ENCODE assay signal across 11 mouse cellular contexts in genomic region chr3:18626375-18626774, GRCm38 (mm10).
DNase-seq lines count a peak whose midpoint lies in the region; ATAC-seq and TF ChIP-seq lines count a peak whose summit lies in the region.
"Had no signal": no experiment of that assay in that cellular context is flagged by ENCODE, and none has a peak within 500 bp of the region (broad histone marks: within the 10 kb centered on the region; RNA-seq: fewer than 3 reads in every experiment).

No protein-coding gene starts in this region.

- peak overlapping the region; percentile 49; the same call in 1 of the 2 replicates for H3K4me3 ChIP-seq in heart, postnatal 0 days (ENCODE audit: low read depth, low read length)
- H3K4me3 ChIP-seq in embryonic facial prominence, embryonic 10.5 days = 0 out of 2 replicates have a peak overlapping the region, but pooled peaks have one; percentile 52
- peak overlapping the region; percentile 31; the same call in 1 of the 2 replicates for H3K4me3 ChIP-seq in forebrain, embryonic 12.5 days (replicated peaks)
- no peak overlapping the region for H3K4me3 ChIP-seq in limb, embryonic 13.5 days

- DNase-seq in heart, postnatal 0 days (ENCODE audit: low spot score) = no peak
- DNase-seq in heart, postnatal 10 days = no peak
- peak; percentile 15 for DNase-seq in embryonic facial prominence, embryonic 10.5 days (ENCODE audit: low spot score)
- DNase-seq in MN1 (ENCODE audit: low spot score) = no peak
- no peak for DNase-seq in adrenal gland, adult 18-20 months (ENCODE audit: low spot score in 2 of 2)
- DNase-seq in frontal cortex, postnatal 36 days (ENCODE audit: low spot score in 2 of 2) = no peak
- DNase-seq: kidney, adult 9 months; thymus, postnatal 4 days had no signal

- H3K9ac ChIP-seq in heart, postnatal 0 days (replicated peaks; ENCODE audit: low read depth, low read length) = no peak overlapping the region
- no peak overlapping the region for H3K9ac ChIP-seq in forebrain, embryonic 12.5 days
- H3K9ac ChIP-seq in limb, embryonic 13.5 days = no peak overlapping the region

- no peak for TF ChIP-seq CTCF in heart, postnatal 0 days (IDR thresholded peaks at IDR 0.05; ENCODE audit: low read depth)

- H3K4me1 ChIP-seq in heart, postnatal 0 days (ENCODE audit: control insufficient read depth, insufficient read depth) = 0 out of 2 replicates have a peak, but pooled peaks cover 5% of the 10 kb centered on the region
- peaks cover 40% of the 10 kb centered on the region for H3K4me1 ChIP-seq in embryonic facial prominence, embryonic 10.5 days
- peaks cover 35% of the 10 kb centered on the region for H3K4me1 ChIP-seq in forebrain, embryonic 12.5 days
- peaks cover 34% of the 10 kb centered on the region for H3K4me1 ChIP-seq in limb, embryonic 13.5 days

- intact Hi-C loops in heart, postnatal 10 days (cut with DNase I) = loop anchor here (2.0 kb wide), 1 partner anchor 14 kb away; no protein-coding TSS in a partner anchor

- peak overlapping the region; percentile 73 for H3K4me2 ChIP-seq in heart, postnatal 0 days (ENCODE audit: low read depth, low read length)
- peak overlapping the region; percentile 56 for H3K4me2 ChIP-seq in forebrain, embryonic 12.5 days
- H3K4me2 ChIP-seq in limb, embryonic 13.5 days (replicated peaks) = peak overlapping the region; percentile 69

- H3K9me3 ChIP-seq in heart, postnatal 0 days (replicated peaks; ENCODE audit: control insufficient read depth, low read length) = no peaks in the 10 kb centered on the region
- H3K9me3 ChIP-seq in embryonic facial prominence, embryonic 10.5 days = no peaks in the 10 kb centered on the region
- H3K9me3 ChIP-seq in forebrain, embryonic 12.5 days = no peaks in the 10 kb centered on the region
- H3K9me3 ChIP-seq in limb, embryonic 13.5 days = no peaks in the 10 kb centered on the region

- no peak for ATAC-seq in heart, postnatal 0 days (ENCODE audit: insufficient read depth, low read depth)
- ATAC-seq in forebrain, embryonic 12.5 days (ENCODE audit: low FRiP score) = peak; percentile 14; the same call in 1 of the 2 replicates
- no peak for ATAC-seq in limb, embryonic 13.5 days (ENCODE audit: low FRiP score, low read depth)
- ATAC-seq: lung, postnatal 0 days had no signal

- WGBS in heart, postnatal 0 days = 61% methylated on average over 6 of the region's 6 CpGs
- 31% methylated on average over 6 of the region's 6 CpGs for WGBS in embryonic facial prominence, embryonic 10.5 days
- 40% methylated on average over 6 of the region's 6 CpGs for WGBS in forebrain, embryonic 12.5 days
- WGBS in limb, embryonic 13.5 days = 42% methylated on average over 6 of the region's 6 CpGs

- no peak overlapping the region for H3K27ac ChIP-seq in heart, postnatal 0 days (ENCODE audit: low read depth)
- peak overlapping the region; percentile 74 for H3K27ac ChIP-seq in embryonic facial prominence, embryonic 10.5 days (replicated peaks)
- H3K27ac ChIP-seq in forebrain, embryonic 12.5 days = 0 out of 2 replicates have a peak overlapping the region, but pooled peaks have one; percentile 47
- no peak overlapping the region for H3K27ac ChIP-seq in limb, embryonic 13.5 days

- H3K36me3 ChIP-seq in heart, postnatal 0 days (replicated peaks; ENCODE audit: control insufficient read depth, insufficient read depth, low read length) = no peaks in the 10 kb centered on the region
- no peaks in the 10 kb centered on the region for H3K36me3 ChIP-seq in embryonic facial prominence, embryonic 10.5 days (replicated peaks)
- no peaks in the 10 kb centered on the region for H3K36me3 ChIP-seq in forebrain, embryonic 12.5 days (replicated peaks)
- no peaks in the 10 kb centered on the region for H3K36me3 ChIP-seq in limb, embryonic 13.5 days

- no peaks in the 10 kb centered on the region for H3K27me3 ChIP-seq in heart, postnatal 0 days (ENCODE audit: control insufficient read depth, insufficient read depth, low read length)
- H3K27me3 ChIP-seq in embryonic facial prominence, embryonic 10.5 days (replicated peaks; ENCODE audit: low read depth, poor library complexity, severe bottlenecking) = peaks cover 8% of the 10 kb centered on the region
- no peaks in the 10 kb centered on the region for H3K27me3 ChIP-seq in forebrain, embryonic 12.5 days
- H3K27me3 ChIP-seq in limb, embryonic 13.5 days = peaks cover 10% of the 10 kb centered on the region; the same call in 1 of the 2 replicates

- TF ChIP-seq EP300 in heart, postnatal 0 days (IDR thresholded peaks at IDR 0.05; ENCODE audit: low read depth) = no peak

Comparison
In these comparisons a context has a peak if more than half of its experiments do, and no peak if none do; other contexts are left out.
1. H3K27ac ChIP-seq: peak in embryonic facial prominence, embryonic 10.5 days (single experiment) and forebrain, embryonic 12.5 days (single experiment); none in heart, postnatal 0 days (single experiment) and limb, embryonic 13.5 days (single experiment).
2. Peak in every context shown above with its lines, with median percentiles within 50 percentile points of each other: H3K4me2 ChIP-seq.